Mouse (Mus musculus): ENCODE data around the gene Clec4b2. TPM values are rescaled to one million over a fixed set of nuclear protein-coding genes. Genes with fewer than 3 reads are reported as not detected.

Clec4b2 gene
- polyA plus RNA-seq, 1 experiment = not detected

DNA sequence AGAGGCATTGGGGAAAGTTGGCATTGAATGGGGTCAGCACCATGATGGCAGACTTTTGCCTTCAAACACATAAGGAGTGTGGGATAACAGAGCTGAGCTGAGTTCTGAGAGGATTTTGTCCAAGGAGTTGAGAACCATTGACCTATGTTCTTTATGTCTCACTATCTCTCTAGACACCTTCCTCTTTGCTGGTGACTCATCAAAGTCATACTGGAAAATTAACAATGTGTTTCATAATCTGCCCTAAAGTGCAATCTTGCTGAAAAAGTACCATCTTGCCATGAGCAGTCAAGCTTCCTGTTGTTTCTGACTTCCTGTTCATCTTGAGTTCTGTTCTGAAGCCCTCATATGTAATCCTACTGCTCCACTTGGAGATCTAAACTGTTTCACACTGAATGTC is 80.0 kb downstream of the Clec4b2 start:
- Histone ChIP-seq H3ac (ENCODE audit: control insufficient read depth, insufficient read length) (no peak overlapping the region), H3K79me2 (ENCODE audit: control insufficient read depth, insufficient read depth) (no peaks in the 10 kb centered on the region), H3K4me2 (ENCODE audit: low read depth) (no peak overlapping the region), H3K4me3 (no peak overlapping the region), H3K27me3 (ENCODE audit: control insufficient read depth, insufficient read depth, insufficient read length) (no peaks in the 10 kb centered on the region), H3K36me3 (ENCODE audit: control insufficient read depth, insufficient read depth) (no peaks in the 10 kb centered on the region)
- TF ChIP-seq MYOG (IDR thresholded peaks at IDR 0.05; ENCODE audit: control insufficient read depth in 1 of 3, insufficient read depth in 1 of 3, insufficient read length in 2 of 3, low read depth in 2 of 3) = no peak
- no peak for TF ChIP-seq USF1 (IDR thresholded peaks at IDR 0.05; ENCODE audit: low read depth)
- TF ChIP-seq CEBPB (IDR thresholded peaks at IDR 0.05; ENCODE audit: insufficient read depth, poor library complexity, severe bottlenecking) = no peak
- TF ChIP-seq MYOD1 (IDR thresholded peaks at IDR 0.05; ENCODE audit: control insufficient read depth in 1 of 3, insufficient read length in 2 of 3, low read depth in 2 of 3) = no peak
- no peak for TF ChIP-seq REST (IDR thresholded peaks at IDR 0.05; ENCODE audit: insufficient read depth, insufficient read length)
- no peak for TF ChIP-seq POLR2A (IDR thresholded peaks at IDR 0.05; ENCODE audit: insufficient read length, low read depth)
- no peak for TF ChIP-seq TCF3 (IDR thresholded peaks at IDR 0.05; ENCODE audit: insufficient read length, low read depth)
- no peak for TF ChIP-seq MAX (IDR thresholded peaks at IDR 0.05; ENCODE audit: low read depth)
- TF ChIP-seq SRF (IDR thresholded peaks at IDR 0.05; ENCODE audit: control insufficient read depth, insufficient read length, low read depth) = no peak
- TF ChIP-seq E2F4 (IDR thresholded peaks at IDR 0.05; ENCODE audit: insufficient read depth) = no peak
- TF ChIP-seq POLR2AphosphoS2 (IDR thresholded peaks at IDR 0.05; ENCODE audit: insufficient read length, low read depth) = no peak

Other genes with a start within 250 kb of the Clec4b2 start
- gene Clec4a3, start 220.4 kb upstream of the Clec4b2 start, polyA plus RNA-seq (2012; fragmentation: generic; extraction: Trizol) = not detected
- gene Clec4a4, start 182.5 kb upstream of the Clec4b2 start, polyA plus RNA-seq (2012; fragmentation: generic; extraction: Trizol) = not detected
- gene Clec4b1, start 122.9 kb upstream of the Clec4b2 start, polyA plus RNA-seq (2012; fragmentation: generic; extraction: Trizol) = not detected
- not detected for gene Clec4a2, start 66.5 kb upstream of the Clec4b2 start, polyA plus RNA-seq (2012; fragmentation: generic; extraction: Trizol)
- not detected for gene Clec4n, start 57.0 kb downstream of the Clec4b2 start, polyA plus RNA-seq (2012; fragmentation: generic; extraction: Trizol)
- gene Clec4d, start 89.2 kb downstream of the Clec4b2 start, polyA plus RNA-seq (2012; fragmentation: generic; extraction: Trizol) = not detected
- not detected for gene Clec4e, start 117.0 kb downstream of the Clec4b2 start, polyA plus RNA-seq (2012; fragmentation: generic; extraction: Trizol)
- not detected for gene Vmn2r19, start 135.4 kb downstream of the Clec4b2 start, polyA plus RNA-seq (2012; fragmentation: generic; extraction: Trizol)
- not detected for gene Vmn2r20, start 245.2 kb downstream of the Clec4b2 start, polyA plus RNA-seq (2012; fragmentation: generic; extraction: Trizol)